Mouse (Mus musculus) left cerebral cortex, postnatal 36 days (tissue): Measurements from ENCODE around the gene Hbb-bt. TPM values are rescaled to one million over a fixed set of nuclear protein-coding genes. Genes with fewer than 3 reads are reported as not detected.
"Not testable (repeated sequence)": the region's sequence is repeated elsewhere in the genome, so short reads cannot be mapped to it uniquely, and the experiment has no call there.

Experiments used
- DNase-seq, 2 experiments: peaks; one replicate each; pipeline ENCODE4 v3.0.0; 2021 to 2022; ENCODE audit warnings: low spot score in 2 of 2, mixed read lengths in 1 of 2
- intact Hi-C: fragments of 180-260 bp; cut with DNase I; formaldehyde crosslinking; loops from one replicate; pipeline ENCODE4 v1.15.1; 2025
- total RNA-seq, 2 experiments: library from RNA; stranded (reverse); gene quantifications; 2 replicates each; pipeline ENCODE4 v1.2.3; 2021

Gene Hbb-bt
- total RNA-seq, 2 experiments from 2014 or later, result 49.8 to 50.7 TPM

DNA sequence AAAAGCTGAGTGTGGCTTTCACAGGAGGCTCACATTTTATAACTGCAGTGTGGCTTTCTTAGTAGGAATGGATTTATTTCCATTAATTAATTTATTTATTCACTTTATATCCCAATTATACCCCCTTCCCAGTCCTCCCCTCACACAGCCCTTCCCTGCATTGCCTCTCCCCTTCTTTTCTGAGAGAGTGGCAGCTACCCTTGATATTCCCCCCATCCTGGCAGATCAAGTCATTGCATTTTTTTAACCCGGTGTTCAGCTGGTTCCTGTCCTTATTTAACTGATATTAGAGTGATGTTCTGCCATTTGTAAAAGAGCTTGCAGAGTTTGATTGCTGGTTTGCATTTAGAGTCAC, 4.0 kb downstream of the Hbb-bt start:
- intact Hi-C loops, result no loop called here
- no peak for DNase-seq

DNA sequence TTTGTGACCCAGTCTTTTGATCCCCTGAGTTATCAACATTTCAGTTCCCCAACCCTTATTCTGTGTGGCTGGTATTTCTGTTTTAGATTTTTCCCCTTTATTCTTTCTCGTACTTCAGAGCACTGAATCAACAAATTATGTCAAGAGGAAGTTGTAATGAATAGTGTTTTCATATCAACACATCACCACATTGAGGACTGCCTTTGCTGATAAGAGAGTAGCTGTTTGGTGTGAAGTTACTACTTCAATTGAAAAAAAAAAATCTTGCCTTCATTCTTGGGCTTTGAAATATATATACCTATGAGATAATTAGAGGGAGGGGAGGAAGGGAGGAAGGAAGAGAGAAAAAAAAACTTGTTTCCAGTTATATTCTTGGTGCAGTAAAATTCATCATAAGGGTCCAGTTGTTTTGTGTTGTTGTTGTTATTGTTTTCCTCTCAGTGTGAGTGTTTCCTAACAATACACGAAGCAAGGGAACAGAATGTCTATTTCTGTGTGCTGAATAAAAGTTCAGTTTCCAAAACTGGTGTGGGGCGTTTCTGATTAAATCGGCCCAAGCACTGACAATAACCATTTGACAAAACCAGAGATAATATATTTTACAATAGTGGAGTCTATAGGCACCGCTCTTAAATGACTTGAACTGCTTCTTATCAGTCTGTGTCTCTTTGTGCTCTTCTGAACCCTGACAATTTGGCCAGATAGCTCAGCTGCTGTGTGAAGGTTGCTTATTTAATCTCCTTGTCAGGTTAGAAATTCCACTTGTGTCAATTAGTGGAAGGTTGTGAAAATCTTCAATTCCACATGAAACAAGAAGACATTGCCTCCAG, 4.6 kb downstream of the Hbb-bt start:
- intact Hi-C loops, result no loop called here
- DNase-seq, result no peak

DNA sequence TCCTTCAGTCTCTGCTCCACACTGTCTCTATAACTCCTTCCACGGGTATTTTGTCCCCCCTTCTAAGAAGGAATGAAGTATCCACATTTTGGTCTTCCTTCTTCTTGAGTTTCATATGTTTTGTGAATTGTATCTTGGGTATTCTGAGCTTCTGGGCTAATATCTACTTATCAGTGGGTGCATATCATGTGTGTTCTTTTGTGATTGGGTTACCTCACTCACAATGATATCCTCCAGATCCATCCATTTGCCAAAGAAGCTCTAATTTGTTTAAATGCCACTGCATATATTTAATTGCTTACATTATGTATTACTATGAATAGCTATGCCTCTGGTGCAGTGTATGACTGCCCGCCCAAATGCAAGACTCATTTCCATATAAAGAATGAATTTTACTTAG, 5.7 kb downstream of the Hbb-bt start:
- DNase-seq, intact Hi-C loops: not testable (repeated sequence)

DNA sequence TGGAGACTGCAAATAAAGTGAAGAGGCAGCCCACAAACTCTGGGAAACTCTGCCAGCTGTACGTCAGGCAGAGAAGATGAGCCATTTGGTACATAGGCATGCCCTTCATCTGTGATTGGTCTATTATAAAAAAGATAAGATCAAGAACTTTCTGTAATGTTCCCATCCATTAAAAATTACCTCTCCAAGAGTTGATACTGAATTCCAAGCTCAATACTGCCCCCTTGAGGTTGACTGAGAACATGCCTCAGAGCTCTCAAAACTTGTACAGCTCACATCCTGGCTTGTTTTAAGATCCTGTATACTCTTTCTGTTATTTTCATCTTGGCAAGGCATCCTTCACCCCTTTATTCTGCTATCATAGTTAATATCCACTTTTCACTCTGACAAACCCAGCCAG, 6.9 kb downstream of the Hbb-bt start:
- peak; percentile 5 for DNase-seq
- intact Hi-C loops, result no loop called here

DNA sequence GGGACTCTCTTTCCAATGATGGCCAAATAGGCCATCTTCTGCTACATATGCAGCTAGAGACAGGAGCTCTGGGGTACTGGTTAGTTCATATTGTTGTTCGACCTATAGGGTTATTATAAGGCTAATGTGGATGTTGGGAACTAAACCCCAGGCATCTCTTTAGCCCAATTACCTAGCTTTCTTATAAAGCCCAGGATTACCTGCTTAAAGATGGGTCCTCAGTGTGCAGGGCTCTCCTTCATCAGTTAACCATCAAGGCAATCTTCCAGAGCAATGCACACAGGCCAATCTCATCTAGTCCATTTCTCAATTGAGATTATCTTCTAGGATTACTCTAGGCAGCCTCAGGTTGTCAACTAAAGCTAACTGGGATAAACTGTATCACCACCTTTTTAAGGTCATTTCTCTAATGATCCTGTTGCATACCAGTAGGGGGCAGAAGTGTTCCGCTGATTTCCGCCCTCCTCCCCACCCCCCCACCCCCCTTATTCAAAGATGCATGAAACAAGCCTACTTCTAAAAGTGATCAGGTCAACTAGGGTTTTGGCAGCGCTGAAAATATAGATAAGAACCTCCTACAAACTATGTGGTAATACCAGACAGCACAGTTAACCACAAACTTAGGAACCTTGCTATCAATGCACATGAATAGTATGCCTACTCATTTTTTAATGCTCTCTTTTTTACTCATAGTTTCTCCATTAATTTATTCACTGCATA, 21.0 kb downstream of the Hbb-bt start:
- intact Hi-C loops, result no loop called here

DNA sequence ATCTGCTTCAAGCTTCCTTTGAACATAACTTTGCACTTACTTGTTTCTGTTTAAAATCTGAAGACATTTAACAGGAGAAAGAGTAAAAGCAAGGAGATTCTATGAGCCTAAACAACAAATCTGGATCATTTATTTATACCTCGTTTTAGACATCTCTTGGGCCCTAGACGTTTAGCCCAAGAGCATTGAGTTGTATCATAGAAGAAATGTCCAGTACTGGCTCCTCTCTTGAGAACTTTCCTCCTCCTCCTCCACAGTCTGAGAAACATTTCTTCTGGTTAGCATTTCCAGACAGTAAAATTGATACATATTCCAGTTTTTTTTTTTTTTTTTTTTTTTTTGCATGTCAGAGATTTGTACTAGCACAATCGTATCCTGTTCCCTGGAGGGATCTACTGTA, 22.1 kb downstream of the Hbb-bt start, which contains the start of gene Olfr67:
Gene Olfr67, minus strand, starts transcription at position 101 of the 400 bp plus-strand sequence.
- no peak for DNase-seq
- intact Hi-C loops, result no loop called here

More for the DNA sequence above, 21.0 kb downstream of the Hbb-bt start:
- DNase-seq, result no peak

DNA sequence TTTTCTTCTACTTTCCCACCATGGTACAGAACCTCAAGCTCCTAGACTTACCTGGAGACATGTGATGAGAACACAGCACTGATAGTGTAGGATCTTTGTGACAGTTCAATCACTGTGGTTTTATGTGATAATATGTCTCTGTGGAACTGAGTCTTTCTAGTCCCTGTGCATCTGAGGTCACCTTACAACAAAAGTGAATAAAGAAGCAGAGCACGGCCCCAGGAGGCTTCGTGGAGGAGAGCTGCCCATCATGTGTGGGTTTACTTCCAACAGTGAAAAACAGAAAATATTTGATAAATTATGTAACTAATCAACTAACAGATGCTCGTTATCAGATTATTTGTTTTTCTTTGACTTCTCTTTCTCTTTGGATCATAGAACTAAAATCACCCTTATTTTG, 34.2 kb downstream of the Hbb-bt start, which contains the start of gene Olfr68:
Gene Olfr68, minus strand, starts transcription at position 101 of the 400 bp plus-strand sequence.
- DNase-seq, result no peak
- intact Hi-C loops, result no loop called here

DNA sequence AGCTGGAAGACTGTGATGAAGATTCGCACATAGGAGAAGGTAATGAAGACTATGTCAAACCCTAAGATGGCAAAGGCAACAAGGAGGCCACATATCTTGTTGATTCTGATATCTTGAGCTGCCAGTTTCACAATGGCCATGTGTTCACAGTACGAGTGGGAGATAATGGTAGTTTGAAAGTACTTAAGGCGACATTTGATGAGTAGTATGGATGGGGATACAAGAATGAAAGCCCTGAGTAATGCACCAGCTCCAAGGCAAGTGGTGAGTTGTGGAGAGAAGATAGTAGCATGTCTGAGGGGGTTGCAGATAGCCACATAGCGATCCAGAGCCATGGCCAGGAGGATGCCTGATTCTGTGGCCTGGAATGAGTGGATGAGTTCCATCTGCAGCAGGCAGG, 36.1 kb downstream of the Hbb-bt start:
- DNase-seq, intact Hi-C loops: not testable (repeated sequence)

DNA sequence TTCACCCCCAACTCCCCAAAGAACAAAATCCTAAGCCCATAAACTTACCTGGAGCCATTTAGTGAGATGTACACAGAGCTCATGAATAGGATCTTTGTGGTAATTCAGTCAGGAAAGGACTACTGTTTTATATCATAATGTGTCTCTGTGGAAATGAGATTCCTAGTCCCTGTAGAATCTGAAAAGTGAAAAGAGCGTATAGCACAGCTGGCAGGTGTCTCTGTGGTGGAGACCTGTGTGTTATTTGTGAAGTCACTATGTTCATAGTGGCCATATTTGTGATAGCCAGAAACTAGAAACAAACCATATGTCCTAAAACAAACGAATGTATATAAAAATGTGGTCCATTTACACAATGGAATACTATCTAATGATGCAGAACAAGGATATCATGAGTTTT, 42.3 kb downstream of the Hbb-bt start, which contains the start of gene Olfr69:
Gene Olfr69, minus strand, starts transcription at position 101 of the 400 bp plus-strand sequence.
- no peak for DNase-seq
- intact Hi-C loops, result no loop called here

DNA sequence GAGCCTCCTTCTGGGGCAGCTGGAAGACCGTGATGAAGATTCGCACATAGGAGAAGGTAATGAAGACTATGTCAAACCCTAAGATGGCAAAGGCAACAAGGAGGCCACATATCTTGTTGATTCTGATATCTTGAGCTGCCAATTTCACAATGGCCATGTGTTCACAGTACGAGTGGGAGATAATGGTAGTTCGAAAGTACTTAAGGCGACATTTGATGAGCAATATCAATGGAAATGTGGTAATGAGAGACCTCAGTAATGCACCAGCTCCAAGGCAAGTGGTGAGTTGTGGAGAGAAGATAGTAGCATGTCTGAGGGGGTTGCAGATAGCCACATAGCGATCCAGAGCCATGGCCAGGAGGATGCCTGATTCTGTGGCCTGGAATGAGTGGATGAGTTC, 46.1 kb downstream of the Hbb-bt start:
- DNase-seq, intact Hi-C loops: not testable (repeated sequence)

Other genes starting within 250 kb of the Hbb-bt start
- gene Olfr616, start 244.9 kb downstream of the Hbb-bt start, total RNA-seq, result not detected
- gene Olfr617, start 240.9 kb downstream of the Hbb-bt start, total RNA-seq, result not detected
- gene Olfr618, start 223.9 kb downstream of the Hbb-bt start, total RNA-seq, result not detected
- not detected for gene Olfr619, start 213.4 kb downstream of the Hbb-bt start, total RNA-seq
- not detected for gene Olfr620, start 201.5 kb downstream of the Hbb-bt start, total RNA-seq
- not detected for gene Olfr622, start 171.3 kb downstream of the Hbb-bt start, total RNA-seq
- gene Olfr623, start 150.3 kb downstream of the Hbb-bt start, total RNA-seq, result not detected
- gene Olfr624, start 142.8 kb downstream of the Hbb-bt start, total RNA-seq, result under 1 TPM in 1 of 2 experiments, not detected in 1; 0.07 TPM
- gene Olfr625-ps1, start 131.3 kb downstream of the Hbb-bt start, total RNA-seq, result not detected
- gene Olfr243, start 99.3 kb downstream of the Hbb-bt start, total RNA-seq, result not detected
- gene Olfr628, start 83.6 kb downstream of the Hbb-bt start, total RNA-seq, result not detected
- gene Olfr629, start 69.1 kb downstream of the Hbb-bt start, total RNA-seq, result not detected
- not detected for gene Olfr630, start 56.7 kb downstream of the Hbb-bt start, total RNA-seq
- gene Olfr69, start 42.4 kb downstream of the Hbb-bt start, total RNA-seq, result not detected
- not detected for gene Olfr68, start 34.3 kb downstream of the Hbb-bt start, total RNA-seq
- gene Olfr67, start 22.2 kb downstream of the Hbb-bt start, total RNA-seq, result not detected
- gene Hbb-bs, start 14.1 kb upstream of the Hbb-bt start, total RNA-seq, result 100 to 1,000 TPM; 365 to 420 TPM
- gene Hbb-bh2, start 26.5 kb upstream of the Hbb-bt start, total RNA-seq, result not detected
- gene Hbb-bh1, start 29.2 kb upstream of the Hbb-bt start, total RNA-seq, result not detected
- not detected for gene Hbb-y, start 39.2 kb upstream of the Hbb-bt start, total RNA-seq
- gene Olfr66, start 72.3 kb upstream of the Hbb-bt start, total RNA-seq, result not detected
- not detected for gene Olfr64, start 80.5 kb upstream of the Hbb-bt start, total RNA-seq
- gene Olfr65, start 89.5 kb upstream of the Hbb-bt start, total RNA-seq, result not detected
- not detected for gene Olfr631, start 114.8 kb upstream of the Hbb-bt start, total RNA-seq
- gene Olfr632, start 120.4 kb upstream of the Hbb-bt start, total RNA-seq, result under 1 TPM in 1 of 2 experiments, not detected in 1; 0.25 TPM
- gene Olfr633, start 130.4 kb upstream of the Hbb-bt start, total RNA-seq, result not detected
- under 1 TPM; 0.02 to 0.07 TPM for gene Olfr635, start 157.2 kb upstream of the Hbb-bt start, total RNA-seq
- not detected for gene Olfr638, start 184.8 kb upstream of the Hbb-bt start, total RNA-seq
- gene Olfr639, start 203.3 kb upstream of the Hbb-bt start, total RNA-seq, result under 1 TPM; 0.12 to 0.16 TPM
- gene Olfr640, start 211.6 kb upstream of the Hbb-bt start, total RNA-seq, result not detected
- not detected for gene Olfr641, start 221.4 kb upstream of the Hbb-bt start, total RNA-seq
- gene Olfr642, start 238.7 kb upstream of the Hbb-bt start, total RNA-seq, result not detected
- gene 4930516K23Rik, start 247.4 kb upstream of the Hbb-bt start, total RNA-seq, result not detected